Mouse (Mus musculus) heart, postnatal 10 days (tissue): ENCODE data around the gene Pnpla1. TPM values are rescaled to one million over a fixed set of nuclear protein-coding genes. Genes with fewer than 3 reads are reported as not detected.
"Not testable (repeated sequence)": the region's sequence is repeated elsewhere in the genome, so short reads cannot be mapped to it uniquely, and the experiment has no call there.

Experiments used
- DNase-seq, 2 experiments: peaks; one replicate each; pipeline ENCODE4 v3.0.0; 2021
- intact Hi-C: fragments of 180-260 bp; cut with DNase I; formaldehyde crosslinking; loops from one replicate; pipeline ENCODE4 v1.15.1; 2025
- total RNA-seq, 2 experiments: library from RNA; stranded (reverse); gene quantifications; 2 replicates each; pipeline ENCODE4 v1.2.3; 2021

Pnpla1 gene
- total RNA-seq, 2 experiments from 2014 or later, result not detected

DNA sequence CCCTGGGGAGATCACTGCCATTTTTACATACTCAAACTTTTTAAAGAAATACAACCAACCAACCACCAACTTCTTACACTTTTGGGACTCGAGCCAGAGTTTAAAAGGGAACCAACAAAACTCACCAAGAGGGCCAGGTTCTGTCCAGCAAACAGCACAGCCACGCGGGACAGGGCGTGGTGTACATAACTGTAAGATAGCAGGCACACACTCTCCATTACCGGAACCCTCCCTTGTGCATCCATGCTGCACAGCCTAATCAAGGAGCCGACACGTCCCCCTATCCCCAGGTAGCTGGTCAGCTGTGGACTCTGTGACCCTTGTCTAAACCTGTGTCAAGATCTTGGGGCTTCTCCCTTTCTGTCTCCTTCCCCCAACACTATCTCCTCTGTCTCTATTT lies 20.4 kb upstream of the Pnpla1 start:
- intact Hi-C loops, result no loop called here
- DNase-seq, result no peak

DNA sequence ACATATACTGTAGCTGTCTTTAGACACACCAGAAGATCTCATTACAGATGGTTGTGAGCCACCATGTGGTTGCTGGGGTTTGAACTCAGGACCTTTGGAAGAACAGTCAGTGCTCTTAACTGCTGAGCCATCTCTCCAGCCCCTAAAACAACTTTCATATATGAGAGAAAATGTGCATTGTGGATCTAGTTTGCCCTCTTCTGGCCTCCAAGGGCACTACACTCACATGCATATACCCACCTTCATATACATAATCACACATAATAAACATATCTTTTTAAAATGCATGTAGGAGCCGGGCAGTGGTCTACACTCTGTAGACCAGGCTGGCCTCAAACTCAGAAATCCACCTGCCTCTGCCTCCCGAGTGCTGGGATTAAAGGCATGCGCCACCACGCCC lies 16.3 kb upstream of the Pnpla1 start:
- intact Hi-C loops, DNase-seq: not testable (repeated sequence)

DNA sequence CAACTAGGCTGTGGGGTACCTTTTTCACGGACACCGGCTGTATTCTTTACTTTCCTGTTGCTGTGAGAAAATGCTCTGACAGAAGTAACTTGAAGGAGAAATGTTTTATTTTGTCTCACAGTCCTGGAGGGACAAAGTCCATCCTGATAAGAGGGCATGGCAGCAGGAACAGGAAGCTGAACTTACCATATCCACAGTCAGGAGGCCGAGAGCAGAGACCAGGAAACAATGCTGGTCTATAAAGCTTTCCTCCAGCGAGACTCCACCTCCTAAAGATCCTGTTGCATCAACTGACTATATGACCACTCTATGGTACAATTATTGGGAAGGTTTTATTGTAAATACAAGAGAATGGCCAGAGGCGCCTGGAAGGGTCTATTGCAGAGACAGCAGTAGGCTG lies 14.5 kb upstream of the Pnpla1 start:
- intact Hi-C loops, result no loop called here
- no peak for DNase-seq

DNA sequence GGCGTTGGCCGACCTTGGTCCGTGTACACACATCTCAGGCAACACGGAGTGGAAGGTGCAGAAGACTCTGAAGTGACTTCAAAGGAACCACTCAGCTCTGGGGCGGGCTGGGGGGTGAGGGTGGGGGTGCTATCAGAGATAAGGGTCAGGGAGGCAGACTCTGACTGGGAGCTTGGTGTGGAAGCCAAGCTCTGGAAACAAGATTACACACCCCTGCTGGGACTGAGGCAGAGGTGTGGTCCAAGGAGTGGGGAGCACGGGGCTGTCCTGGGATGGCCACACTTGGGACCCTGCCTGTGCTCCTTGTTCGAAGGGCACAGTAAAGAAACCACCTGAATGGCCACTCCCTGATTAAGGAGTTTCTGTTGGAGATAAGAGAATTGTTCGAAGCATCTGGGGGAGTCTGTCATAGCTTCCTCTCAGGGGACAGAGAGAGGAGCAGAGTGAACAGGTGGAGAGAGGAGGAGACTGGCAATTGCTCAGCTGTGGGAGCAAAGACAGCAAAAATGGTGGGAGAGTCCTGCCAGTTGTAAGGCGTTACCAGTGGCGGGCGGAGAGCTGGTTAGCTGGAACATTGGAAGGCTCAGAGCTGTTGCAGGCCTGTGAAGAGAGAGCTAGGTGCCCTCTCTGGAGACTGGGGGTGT lies 11.1 kb upstream of the Pnpla1 start:
- intact Hi-C loops, result no loop called here
- DNase-seq, result no peak

DNA sequence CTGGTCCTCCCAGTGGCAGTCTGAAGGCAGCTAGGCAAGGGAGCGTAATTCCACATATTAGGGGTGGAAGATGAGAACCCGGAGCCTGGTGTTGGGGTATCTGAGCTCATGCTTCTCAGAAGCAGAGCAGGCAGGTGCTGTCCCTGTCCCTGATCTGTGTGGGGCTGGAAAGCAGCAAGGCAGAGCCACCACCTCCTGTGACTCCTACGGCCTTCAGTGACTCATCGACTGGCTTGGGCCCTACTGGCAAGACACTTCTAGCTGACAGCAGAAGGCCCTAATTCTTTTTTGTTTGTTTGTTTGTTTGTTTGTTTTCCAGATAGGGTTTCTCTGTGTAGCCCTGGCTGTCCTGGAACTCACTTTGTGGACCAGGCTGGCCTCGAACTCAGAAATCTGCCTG lies 7.7 kb upstream of the Pnpla1 start:
- intact Hi-C loops, result no loop called here
- no peak for DNase-seq

DNA sequence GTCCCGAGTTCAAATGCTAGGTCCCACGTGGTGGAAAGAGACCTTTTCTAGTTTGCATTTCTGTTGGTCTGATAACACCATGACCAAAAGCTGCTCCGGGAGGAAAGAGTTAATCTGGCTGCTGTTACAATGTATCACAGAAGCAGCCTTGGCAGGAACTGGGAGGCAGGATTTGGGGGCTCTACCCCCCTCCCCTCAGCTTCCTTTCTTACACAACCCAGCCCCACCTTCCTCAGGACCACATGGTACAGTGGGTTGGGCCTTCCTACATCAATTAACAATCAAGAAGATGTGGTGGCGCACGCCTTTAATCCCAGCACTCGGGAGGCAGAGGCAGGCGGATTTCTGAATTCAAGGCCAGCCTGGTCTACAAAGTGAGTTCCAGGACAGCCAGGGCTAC lies 3.8 kb upstream of the Pnpla1 start:
- intact Hi-C loops, result no loop called here
- DNase-seq, result no peak

DNA sequence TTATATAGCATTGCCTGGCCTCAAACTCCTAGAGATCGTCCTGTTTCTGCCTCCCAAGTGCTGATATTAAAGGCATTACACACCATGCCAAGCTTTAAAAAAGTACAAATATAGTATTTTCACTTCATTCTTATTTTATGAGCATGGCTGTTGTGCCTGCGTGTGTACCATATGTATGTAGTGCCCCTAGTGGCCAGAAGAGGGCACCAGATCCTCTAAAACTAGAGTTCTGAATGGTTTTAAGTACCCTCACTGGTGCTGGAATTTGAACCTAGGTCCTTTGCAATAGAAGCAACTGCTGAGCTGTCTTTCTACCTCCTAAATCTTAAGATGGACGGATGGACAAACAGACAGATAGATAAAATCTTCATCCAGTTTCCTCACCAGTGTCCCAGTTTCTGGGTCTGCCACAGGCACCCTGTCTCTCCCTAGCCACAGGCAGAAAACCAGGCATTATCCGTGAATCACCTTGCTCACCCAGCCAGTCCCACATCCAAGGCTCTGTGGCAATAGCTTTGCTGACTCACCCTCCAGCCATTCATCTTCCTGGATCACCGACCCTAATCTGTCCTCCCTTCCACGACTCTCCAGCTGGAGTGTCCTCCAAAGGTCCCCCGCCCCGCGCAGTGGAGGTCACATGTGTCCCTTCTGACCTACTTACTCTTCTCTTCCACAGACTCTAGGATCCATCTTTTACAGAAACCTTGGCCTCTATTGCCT lies 2.9 kb upstream of the Pnpla1 start:
- no peak for DNase-seq
- intact Hi-C loops, result no loop called here

DNA sequence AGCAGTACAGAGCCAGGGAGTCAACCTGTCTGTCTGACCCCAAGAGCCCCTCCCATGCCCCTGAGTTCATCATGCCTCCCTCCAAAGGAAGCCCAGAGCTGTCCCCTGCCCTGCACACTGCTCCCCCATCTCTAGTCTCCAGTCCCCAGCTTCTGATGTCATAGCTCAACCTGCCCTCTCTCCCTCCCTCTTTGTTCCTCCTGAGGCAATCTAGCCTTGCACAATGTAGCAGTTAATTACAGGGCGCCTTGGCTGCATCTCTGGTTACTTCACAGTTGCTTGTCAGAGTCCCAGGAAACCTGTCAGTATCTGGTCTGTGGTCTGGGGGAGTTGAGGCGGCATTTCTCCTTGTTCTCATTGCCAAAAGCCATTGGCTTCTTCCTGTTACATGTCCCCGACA lies 2.2 kb upstream of the Pnpla1 start:
- no peak for DNase-seq
- intact Hi-C loops, result no loop called here

DNA sequence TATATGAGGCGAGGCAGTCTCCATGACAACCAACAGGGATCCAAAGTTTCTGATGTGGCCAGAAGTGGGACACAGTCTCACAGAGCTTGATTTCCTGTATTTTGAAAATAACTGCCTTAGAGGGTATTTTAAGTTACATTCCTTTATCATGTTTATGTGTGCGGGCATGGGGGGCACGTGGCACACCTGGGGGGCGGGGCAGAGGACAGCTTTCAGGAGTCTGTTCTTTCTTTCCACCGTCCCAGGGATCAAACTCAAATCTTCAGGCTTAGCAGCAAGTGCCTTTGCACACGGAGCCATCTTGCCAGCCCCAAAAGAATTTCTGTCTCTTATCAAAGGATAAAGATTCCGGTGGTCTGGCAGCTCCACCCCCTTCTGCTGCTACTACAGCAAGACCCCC lies 5.7 kb downstream of the Pnpla1 start:
- no peak for DNase-seq
- intact Hi-C loops, result no loop called here

DNA sequence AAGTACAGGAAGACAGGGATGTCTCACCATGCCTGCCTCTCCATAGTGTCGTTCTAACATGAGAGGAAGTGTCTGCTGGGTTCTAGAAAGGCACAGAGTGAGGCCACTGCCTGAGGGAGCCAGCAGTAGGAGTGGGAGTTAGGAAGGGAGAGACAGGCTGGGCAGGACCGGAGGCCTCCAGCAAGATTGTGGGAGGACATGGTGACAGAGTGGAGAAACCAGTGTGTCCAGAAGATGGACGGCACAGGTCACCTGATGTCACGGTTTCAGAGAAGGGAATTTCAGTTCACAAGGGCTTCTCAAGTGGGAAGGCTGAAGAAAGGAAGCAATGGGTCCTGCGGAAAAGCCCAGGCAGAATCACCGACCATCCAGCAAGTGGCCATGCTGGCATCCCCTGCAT lies 6.3 kb downstream of the Pnpla1 start:
- intact Hi-C loops, result no loop called here
- no peak for DNase-seq

DNA sequence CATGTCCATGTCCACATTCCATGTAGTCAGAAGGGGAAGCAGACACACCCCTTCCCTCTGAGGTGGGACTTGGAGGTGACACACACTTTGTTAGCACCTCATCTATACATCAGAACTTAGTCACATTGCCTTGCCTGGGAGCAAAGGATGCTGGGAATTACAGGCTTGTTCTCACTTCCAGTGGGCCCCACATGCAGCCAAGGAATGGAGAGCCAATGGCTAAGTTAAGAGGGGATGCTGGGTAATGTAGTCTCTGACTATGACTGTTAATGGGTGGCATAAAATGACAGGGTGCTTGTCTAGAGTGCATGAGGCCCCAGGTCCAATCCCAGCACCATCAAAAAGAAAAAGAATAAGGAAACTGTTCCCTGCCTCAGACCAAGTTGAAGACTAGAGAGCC lies 8.7 kb downstream of the Pnpla1 start:
- DNase-seq, result no peak
- intact Hi-C loops, result no loop called here

DNA sequence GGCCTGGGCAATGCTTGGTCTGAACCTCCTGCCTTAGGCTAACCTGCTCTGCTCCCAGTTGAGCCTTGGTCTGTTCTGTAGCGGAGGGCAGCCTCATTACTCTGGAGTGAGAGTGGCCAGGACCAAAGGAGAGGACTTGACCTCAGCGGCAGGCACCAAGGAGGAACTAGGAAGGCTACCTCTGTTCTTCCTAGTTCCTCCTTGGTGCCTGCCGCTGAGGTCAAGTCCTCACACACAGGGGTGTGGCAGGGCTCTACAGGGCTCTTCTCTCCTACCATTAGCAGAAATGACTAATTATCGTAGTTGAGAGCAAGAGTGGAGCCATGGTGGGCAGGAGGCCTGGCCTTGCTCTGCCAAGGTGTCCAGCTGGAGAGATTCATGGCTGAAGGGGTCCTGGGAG lies 9.2 kb downstream of the Pnpla1 start:
- no peak for DNase-seq

DNA sequence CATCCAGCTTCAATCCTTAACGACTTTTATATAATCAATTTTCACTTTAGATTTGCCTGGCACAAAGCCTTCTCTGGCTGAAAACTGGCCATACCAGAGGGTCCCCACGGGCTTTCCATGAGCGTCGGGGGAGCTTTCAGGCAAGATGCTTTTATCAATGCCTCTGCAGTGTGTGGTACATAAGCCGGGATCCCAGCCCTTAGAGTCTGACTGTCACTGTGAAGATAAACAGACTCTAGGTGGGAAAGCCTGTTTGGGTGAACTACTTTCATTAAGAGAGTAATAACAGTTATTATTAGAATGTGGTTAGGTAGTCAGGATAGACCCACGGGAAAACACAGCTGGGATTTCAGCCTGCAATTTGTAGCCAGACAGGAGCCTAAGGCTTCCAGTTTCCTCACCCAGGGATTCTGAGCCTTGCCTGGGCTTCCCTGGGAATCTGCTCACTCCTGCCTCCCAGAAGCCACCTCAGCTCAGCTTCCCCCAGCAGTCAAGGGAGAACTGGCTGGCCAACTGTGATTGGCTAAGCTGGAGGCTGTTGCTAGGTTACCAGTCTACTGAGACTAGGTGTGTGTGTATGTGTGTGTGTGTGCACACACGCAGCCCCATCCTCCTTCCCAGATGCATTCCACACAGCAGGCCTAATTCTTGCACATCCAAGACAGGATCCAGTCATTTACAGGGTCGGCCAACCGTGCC lies 11.3 kb downstream of the Pnpla1 start:
- DNase-seq, result no peak
- intact Hi-C loops, result no loop called here

More for the DNA sequence above, 9.2 kb downstream of the Pnpla1 start:
- intact Hi-C loops, result no loop called here

DNA sequence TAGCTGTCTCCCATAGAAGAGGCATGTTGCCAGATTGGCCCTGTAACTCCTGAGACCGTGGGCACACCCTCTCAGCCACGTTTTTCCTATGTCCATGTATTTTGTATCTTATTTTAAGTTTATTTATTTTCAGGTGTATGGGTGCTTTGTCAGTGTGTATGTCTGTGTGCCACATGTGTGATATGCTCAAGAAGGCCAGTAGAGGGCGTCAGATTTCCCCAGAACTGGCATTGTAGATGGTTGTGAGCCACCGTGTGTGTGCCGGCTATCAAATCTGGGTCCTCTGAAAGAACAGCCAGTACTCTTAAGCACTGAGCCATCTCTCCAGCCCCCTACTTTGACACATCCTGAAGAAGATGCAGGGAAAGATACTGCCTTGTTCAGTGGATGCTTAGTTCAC lies 12.2 kb downstream of the Pnpla1 start:
- intact Hi-C loops, result no loop called here
- DNase-seq, result no peak

DNA sequence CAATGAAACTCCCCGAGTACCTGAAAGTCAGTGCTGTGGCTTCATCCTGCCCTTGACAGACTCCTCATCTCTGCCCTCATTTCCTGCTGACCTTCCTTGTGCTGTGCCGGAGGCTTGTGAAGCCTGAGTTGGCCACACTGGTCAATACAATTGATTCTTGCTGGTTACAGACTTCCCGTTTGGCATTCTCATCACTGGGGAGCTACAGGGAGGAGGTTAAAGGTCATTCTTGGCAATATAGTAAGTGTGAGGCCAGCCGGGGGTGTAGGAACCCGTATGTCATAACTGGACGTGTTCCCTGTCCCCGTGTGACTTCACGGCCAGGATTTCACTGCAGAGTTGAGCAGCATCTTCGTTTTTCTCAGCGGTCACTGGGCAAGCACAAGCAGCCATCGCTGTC lies 13.6 kb downstream of the Pnpla1 start:
- intact Hi-C loops, result no loop called here

DNA sequence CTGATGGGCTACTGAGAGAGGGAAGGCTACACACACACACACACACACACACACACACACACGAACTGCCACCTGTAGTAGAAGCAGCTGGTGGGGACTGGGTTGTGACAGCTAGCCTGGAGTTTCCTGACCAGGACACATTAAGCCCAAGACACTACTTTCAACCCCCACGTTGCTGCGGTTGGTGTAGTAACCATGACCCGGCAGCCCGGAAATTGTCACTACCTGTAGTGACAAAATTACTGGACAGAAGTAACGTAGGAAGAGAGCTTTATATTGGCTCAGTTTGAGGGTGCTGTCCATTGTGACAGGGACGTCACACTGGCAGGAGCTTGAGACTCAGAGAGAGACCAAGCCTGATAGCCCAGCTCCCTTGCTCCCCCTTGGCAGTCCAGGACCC lies 14.1 kb downstream of the Pnpla1 start:
- DNase-seq, result no peak
- intact Hi-C loops, result no loop called here

More for the DNA sequence above, 13.6 kb downstream of the Pnpla1 start:
- DNase-seq, result no peak

DNA sequence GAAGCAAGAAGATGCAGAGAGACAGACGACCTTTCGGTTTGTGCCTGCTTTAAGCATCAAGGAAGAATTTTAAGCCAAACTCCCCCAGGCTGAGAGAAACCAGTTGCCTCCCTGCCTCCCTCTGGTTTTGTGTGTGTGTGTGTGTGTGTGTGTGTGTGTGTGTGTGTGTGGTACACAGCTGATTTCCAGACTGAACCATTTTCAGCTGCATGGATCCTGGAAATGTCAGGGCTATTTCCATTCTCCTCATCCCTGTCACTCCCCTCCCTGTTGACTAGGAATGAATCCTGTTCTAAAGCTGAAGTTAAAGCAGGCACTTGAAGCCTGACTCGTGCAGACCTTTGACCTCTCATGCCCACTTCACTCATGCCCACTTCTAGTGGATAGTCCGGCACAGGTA lies 16.0 kb downstream of the Pnpla1 start:
- DNase-seq, result no peak
- intact Hi-C loops, result no loop called here

DNA sequence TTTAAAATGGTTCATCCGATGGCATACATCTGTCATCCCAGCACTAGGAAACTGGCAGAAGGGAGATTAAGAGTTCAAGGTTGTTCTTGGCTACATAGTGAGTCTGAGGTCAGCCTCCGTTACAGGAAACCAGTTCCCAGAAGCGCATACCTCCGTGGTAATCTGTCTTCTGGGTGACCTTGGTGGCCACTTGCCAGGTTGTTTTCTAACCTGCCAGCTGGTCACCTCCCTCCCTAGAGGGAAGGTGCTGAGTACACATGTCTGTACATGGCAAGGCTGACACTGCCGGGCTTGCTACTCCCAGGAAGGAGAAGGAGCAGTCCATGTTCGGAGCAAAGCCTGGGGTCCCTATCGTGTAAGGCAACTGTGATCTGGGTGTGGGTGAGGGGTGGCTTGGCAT lies 16.6 kb downstream of the Pnpla1 start:
- DNase-seq, result peak; percentile 79 to 82
- intact Hi-C loops, result loop anchor here (5.0 kb wide), 1 partner anchor 183 kb away; the partner anchor contains the start of genes Mapk14 and Slc26a8

DNA sequence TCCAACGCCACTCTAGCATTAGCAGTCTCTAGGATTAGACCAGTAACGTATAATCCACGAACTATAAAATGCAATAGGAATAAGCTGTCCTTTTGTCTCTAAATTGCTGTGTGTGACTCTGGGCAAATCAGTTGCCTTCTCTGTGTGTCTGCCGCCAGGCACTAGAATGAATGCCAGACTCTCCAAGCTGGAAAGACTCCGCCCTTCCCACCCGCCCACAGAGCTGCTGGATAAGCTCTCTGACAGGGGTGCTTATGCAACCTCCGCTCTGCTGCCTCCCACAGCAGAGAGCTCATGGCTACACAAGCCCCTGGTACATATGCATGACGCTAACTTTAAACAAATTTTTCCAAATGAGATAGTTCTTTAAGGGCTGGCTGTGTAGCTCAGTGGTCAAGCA lies 17.1 kb downstream of the Pnpla1 start:
- peak; percentile 75 to 80 for DNase-seq
- intact Hi-C loops, result loop anchor here (5.0 kb wide), 1 partner anchor 183 kb away; the partner anchor contains the start of genes Mapk14 and Slc26a8

DNA sequence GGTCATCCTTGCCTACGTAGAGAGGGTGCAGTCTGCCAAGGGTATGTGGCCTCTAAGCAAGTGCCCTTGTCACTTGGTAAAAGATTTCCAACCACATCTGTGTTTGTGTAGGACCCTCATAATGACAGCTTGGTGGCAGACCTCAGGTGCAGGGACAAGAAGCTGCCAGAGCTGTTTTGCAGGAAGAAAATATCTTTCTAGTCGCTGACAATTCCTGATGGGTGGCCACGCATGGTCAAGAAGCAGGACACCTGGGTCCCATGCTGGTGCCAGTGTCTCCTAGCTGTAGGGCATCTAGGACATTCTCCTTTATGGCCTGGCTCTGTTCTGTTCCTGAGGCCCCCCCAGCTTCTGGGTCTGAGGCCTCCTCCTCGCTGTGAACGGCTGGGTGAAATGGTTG lies 18.1 kb downstream of the Pnpla1 start:
- DNase-seq, result no peak
- intact Hi-C loops, result loop anchor here (5.0 kb wide), 1 partner anchor 184 kb away; the partner anchor contains the start of genes Mapk14 and Slc26a8

DNA sequence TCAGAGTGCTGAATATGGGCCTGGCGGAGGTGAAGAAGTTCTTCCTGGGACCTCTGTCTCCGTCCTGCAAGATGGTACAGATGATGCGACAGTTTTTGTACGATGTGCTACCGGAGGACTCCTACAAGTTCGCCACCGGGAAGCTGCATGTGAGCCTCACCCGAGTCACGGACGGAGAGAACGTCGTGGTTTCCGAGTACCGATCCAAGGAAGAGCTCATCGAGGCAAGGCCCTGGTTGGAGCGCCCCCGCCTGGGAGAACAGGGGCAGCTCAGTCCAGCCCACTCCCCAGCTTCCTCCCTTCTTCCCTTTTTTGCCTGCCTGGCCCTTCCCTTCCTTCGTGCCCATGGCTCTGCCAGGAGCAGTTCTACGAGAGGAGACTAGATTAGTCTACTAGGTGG lies 18.6 kb downstream of the Pnpla1 start:
- no peak for DNase-seq
- intact Hi-C loops, result loop anchor here (5.0 kb wide), 1 partner anchor 185 kb away; the partner anchor contains the start of genes Mapk14 and Slc26a8
